Mouse (Mus musculus) kidney, postnatal 0 days (tissue): ENCODE data around the gene Rac3. TPM values are rescaled to one million over a fixed set of nuclear protein-coding genes. Genes with fewer than 3 reads are reported as not detected.
A peak's percentile ranks its signal among the peaks of the same experiment; 100 is the strongest.

Source experiments
- ATAC-seq: fragments of 200-750 bp; cut with Nextera tagmentation; replicated peaks from 2 replicates; pipeline ENCODE4 v1.8.0; 2017; ENCODE audit warnings: low read depth, moderate number of reproducible peaks, moderate TSS enrichment, moderate library complexity; ENCODE audit not compliant: low FRiP score
- DNase-seq: peaks from one replicate; pipeline ENCODE4 v3.0.0-alpha.2; 2016; ENCODE audit warnings: low spot score
- H3K27ac ChIP-seq: fragments of 300-500 bp; sonication (generic); 2 replicates; pipeline ENCODE4 v1.5.1; 2014; ENCODE audit warnings: mild to moderate bottlenecking
- H3K27me3 ChIP-seq: fragments of 300-500 bp; sonication (generic); 2 replicates; pipeline ENCODE4 v1.6.1; 2014; ENCODE audit warnings: low read length, mixed read lengths; ENCODE audit not compliant: insufficient read depth
- H3K36me3 ChIP-seq: fragments of 300-500 bp; sonication (generic); 2 replicates; pipeline ENCODE4 v1.6.1; 2014; ENCODE audit warnings: low read length, mixed read lengths; ENCODE audit not compliant: insufficient read depth
- H3K4me1 ChIP-seq: fragments of 300-500 bp; sonication (generic); replicated peaks from 2 replicates; pipeline ENCODE4 v1.6.1; 2014; ENCODE audit warnings: antibody characterized with exemption, low read length, mixed read lengths; ENCODE audit not compliant: insufficient read depth
- H3K4me2 ChIP-seq: fragments of 300-500 bp; sonication (generic); 2 replicates; pipeline ENCODE4 v1.6.1; 2014; ENCODE audit warnings: mild to moderate bottlenecking, low read length, moderate library complexity, mixed read lengths
- H3K4me3 ChIP-seq: fragments of 300-500 bp; sonication (generic); replicated peaks from 2 replicates; pipeline ENCODE4 v1.5.1; 2014; ENCODE audit warnings: low read depth, low read length
- H3K9ac ChIP-seq: fragments of 300-500 bp; sonication (generic); 2 replicates; pipeline ENCODE4 v1.6.1; 2014; ENCODE audit warnings: low read depth, low read length
- H3K9me3 ChIP-seq: fragments of 300-500 bp; sonication (generic); replicated peaks from 2 replicates; pipeline ENCODE4 v1.6.1; 2016; ENCODE audit warnings: low read length, inconsistent platforms, mixed read lengths
- CTCF ChIP-seq: IDR thresholded peaks from 2 replicates; pipeline ENCODE4 v1.5.1; 2016; ENCODE audit warnings: antibody characterized with exemption, low read depth, mild to moderate bottlenecking, moderate library complexity
- WGBS: fragments of 180-500 bp; shearing (Covaris S2); extraction: QIAGEN DNeasy Blood & Tissue Kit; methylation state at CpG from one replicate; pipeline ENCODE4 v1.1.7; 2014; 5-methylcytosine and 5-hydroxymethylcytosine counted together
- polyA plus RNA-seq: library from polyadenylated mRNA; unstranded; fragments of >200 nt; fragmentation: Nextera tagmentation; extraction: Ambion mirVana; gene quantifications from 2 replicates; pipeline ENCODE4 v1.2.1, GENCODE M21; 2015

The Rac3 gene
- polyA plus RNA-seq, 1 experiment from 2014 or later = 23.4 TPM

DNA sequence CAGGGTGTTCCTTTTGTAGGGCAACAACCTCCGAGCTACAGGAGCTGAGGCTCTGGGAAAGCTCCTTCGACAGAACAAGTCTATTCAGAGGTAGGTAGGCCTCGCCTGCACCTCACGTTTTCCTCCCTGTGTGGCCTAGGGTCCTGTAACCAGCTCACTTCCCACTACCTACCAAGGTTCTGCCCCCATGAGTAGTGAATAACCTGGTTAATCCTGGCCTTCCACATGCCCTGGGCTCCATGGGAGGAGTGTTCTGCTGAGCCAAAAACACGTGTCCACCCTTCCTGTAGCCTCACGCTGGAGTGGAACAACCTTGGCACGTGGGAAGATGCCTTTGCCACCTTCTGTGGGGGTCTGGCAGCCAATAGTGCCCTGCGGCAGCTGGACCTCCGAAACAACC, 6.1 kb upstream of the Rac3 start:
- WGBS = 87% methylated on average over 9 of the region's 9 CpGs
- H3K9me3 ChIP-seq = no peaks in the 10 kb centered on the region
- no peak overlapping the region for H3K9ac ChIP-seq
- ATAC-seq (no peak), DNase-seq (no peak)
- H3K36me3 ChIP-seq = 0 out of 2 replicates have a peak, but pooled peaks cover 13% of the 10 kb centered on the region
- peaks cover 15% of the 10 kb centered on the region; the same call in 1 of the 2 replicates for H3K4me1 ChIP-seq
- H3K4me3 ChIP-seq = no peak overlapping the region
- TF ChIP-seq CTCF = no peak
- no peak overlapping the region for H3K27ac ChIP-seq
- H3K4me2 ChIP-seq = no peak overlapping the region; the same call in 1 of the 2 replicates
- H3K27me3 ChIP-seq = no peaks in the 10 kb centered on the region

DNA sequence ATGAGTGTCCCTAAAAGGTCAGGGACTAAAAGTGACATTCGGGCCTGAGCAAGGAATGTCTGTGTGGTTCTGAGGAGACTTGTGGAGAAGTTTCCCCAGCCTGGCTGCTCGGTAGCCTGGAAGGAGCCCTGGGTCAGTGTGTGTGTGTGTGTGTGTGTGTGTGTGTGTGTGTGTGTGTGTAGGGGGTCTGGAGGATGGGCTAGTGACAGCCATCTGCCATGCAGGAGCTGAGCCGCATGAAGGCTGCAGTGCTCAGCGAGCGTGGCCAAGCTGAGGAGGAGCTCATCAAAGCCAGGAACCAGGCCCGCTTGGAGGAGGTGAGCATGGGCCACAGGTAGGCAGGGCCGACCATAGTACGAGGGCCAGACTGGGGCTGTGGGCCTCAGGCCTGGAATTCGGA, 2.0 kb upstream of the Rac3 start:
- Histone ChIP-seq H3K27ac (no peak overlapping the region), H3K4me3 (no peak overlapping the region), H3K9me3 (no peaks in the 10 kb centered on the region), H3K9ac (no peak overlapping the region), H3K4me1 (peaks cover 24% of the 10 kb centered on the region; the same call in 1 of the 2 replicates), H3K4me2 (no peak overlapping the region), H3K27me3 (no peaks in the 10 kb centered on the region), H3K36me3 (0 out of 2 replicates have a peak, but pooled peaks cover 8% of the 10 kb centered on the region)
- TF ChIP-seq CTCF = no peak
- 92% methylated on average over 9 of the region's 9 CpGs for WGBS
- DNase-seq (no peak), ATAC-seq (no peak)

DNA sequence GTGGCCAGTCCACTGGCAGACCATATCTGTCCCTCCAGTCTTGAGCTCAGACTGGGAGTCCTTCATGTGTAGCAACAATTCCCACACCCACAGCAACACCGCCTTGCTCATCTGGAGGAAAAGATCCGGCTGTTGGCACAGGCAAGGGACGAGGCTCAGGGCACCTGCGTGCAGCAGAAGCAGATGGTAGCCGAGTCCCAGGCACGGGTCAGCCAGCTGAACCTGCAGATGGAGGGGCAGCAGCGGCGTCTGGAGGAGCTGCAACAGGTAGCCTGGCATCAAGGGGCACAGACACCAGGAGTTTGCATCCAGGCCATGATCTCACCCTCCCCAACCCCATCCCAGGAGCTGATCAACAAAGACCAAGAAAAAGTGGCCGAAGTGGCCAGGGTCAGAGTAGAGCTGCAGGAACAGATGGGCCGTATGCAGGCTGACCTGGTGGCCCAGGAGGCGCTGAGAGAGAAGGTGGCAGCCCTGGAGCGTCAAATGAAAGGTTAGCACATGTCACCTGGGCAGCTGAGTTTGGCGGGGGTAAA, 1.4 kb upstream of the Rac3 start:
- Histone ChIP-seq H3K4me3 (no peak overlapping the region), H3K9ac (no peak overlapping the region), H3K9me3 (no peaks in the 10 kb centered on the region), H3K4me1 (peaks cover 18% of the 10 kb centered on the region; the same call in 1 of the 2 replicates), H3K36me3 (peaks cover 10% of the 10 kb centered on the region; the same call in 1 of the 2 replicates), H3K27me3 (no peaks in the 10 kb centered on the region), H3K4me2 (no peak overlapping the region), H3K27ac (no peak overlapping the region)
- ATAC-seq = no peak; the same call in 1 of the 2 replicates
- no peak for TF ChIP-seq CTCF
- 88% methylated on average over 12 of the region's 13 CpGs for WGBS
- no peak for DNase-seq

DNA sequence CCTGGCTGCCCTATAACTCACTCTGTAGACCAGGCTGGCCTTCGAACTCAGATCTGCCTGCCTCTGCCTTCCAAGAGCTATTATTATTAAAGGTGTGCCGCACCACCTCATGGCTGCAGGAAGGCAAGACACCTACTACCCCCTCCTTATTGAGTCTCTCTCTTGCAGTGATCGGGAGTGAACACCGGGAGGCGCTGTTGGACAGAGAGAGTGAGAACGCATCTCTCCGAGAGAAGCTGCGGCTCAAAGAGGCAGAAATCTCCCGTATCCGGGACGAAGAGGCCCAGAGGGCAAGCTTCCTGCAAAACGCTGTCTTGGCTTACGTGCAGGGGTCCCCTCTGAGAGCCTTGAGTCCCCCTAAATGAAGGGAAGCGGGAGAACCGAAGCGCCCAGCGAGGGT, 820 bp upstream of the Rac3 start:
- Histone ChIP-seq H3K27ac (no peak overlapping the region), H3K9ac (peak overlapping the region; percentile 76; the same call in 1 of the 2 replicates), H3K4me3 (peak overlapping the region; percentile 55), H3K4me2 (peak overlapping the region; percentile 99), H3K9me3 (no peaks in the 10 kb centered on the region), H3K36me3 (peaks cover 12% of the 10 kb centered on the region; the same call in 1 of the 2 replicates), H3K4me1 (peaks cover 18% of the 10 kb centered on the region; the same call in 1 of the 2 replicates), H3K27me3 (no peaks in the 10 kb centered on the region)
- peak; percentile 96 for TF ChIP-seq CTCF
- WGBS = 12% methylated on average over 17 of the region's 17 CpGs
- DNase-seq = peak; percentile 94
- ATAC-seq = no peak; the same call in 1 of the 2 replicates

DNA sequence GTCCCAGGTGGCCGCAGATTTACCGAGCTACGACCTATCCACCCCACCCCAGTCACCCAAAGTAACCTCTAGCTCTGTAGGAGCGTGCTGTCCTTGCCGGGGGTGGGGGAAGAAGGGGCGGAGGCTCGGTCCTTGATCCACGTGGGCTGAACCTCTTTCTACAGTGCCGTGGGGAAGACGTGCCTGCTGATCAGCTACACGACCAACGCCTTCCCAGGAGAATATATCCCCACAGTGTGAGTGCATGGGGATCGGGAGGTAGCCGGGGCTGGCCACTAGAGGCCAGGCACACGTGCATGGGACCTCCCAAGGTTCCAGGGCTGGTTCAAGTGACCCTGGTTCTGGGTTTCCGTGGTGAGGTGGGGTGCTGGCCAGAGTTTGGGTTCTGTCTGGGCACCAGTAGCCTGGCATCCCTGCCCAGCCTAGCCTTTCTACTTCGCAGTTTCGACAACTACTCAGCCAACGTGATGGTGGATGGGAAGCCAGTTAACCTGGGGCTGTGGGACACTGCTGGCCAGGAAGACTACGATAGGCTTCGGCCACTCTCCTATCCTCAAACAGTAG, 879 bp downstream of the Rac3 start:
- 0 out of 2 replicates have a peak, but pooled peaks have one; percentile 20 for TF ChIP-seq CTCF
- H3K27ac ChIP-seq = no peak overlapping the region
- peak overlapping the region; percentile 55 for H3K4me3 ChIP-seq
- H3K4me1 ChIP-seq = peaks cover 24% of the 10 kb centered on the region; the same call in 1 of the 2 replicates
- no peaks in the 10 kb centered on the region for H3K9me3 ChIP-seq
- no peak for ATAC-seq
- peak overlapping the region; percentile 99 for H3K4me2 ChIP-seq
- DNase-seq = no peak
- H3K36me3 ChIP-seq = peaks cover 9% of the 10 kb centered on the region; the same call in 1 of the 2 replicates
- H3K9ac ChIP-seq = peak overlapping the region; percentile 76
- 22% methylated on average over 21 of the region's 21 CpGs for WGBS
- no peaks in the 10 kb centered on the region for H3K27me3 ChIP-seq

DNA sequence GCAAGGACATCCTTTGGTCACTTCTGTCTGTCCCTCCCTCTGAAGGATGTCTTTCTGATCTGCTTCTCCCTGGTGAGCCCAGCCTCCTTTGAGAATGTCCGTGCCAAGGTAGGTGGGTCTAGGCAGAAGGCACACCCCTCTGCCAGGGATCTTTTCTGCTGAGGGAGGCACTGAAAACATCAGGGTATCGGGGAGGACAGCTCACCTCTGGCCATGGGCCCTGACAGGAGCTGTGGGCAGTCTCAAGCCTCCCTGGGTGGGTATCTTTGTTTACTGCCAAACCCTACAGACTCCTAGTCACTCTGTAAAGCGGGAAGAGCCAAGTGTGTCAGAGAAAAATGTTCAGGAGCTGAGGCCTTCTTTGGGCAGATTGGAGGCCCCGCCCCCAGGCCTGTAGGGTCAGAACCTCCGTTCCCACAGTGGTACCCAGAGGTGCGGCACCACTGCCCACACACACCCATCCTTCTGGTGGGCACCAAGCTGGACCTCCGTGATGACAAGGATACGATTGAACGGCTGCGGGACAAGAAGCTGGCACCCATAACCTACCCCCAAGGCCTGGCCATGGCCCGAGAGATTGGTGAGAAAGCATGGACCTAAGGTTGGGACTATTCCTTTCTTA, 1.6 kb downstream of the Rac3 start:
- no peak overlapping the region for H3K4me2 ChIP-seq
- no peak for DNase-seq

More for the DNA sequence above, 1.6 kb downstream of the Rac3 start:
- no peak overlapping the region for H3K27ac ChIP-seq
- H3K4me3 ChIP-seq = no peak overlapping the region
- H3K9me3 ChIP-seq = no peaks in the 10 kb centered on the region
- TF ChIP-seq CTCF = no peak
- no peak for ATAC-seq
- H3K4me1 ChIP-seq = peaks cover 24% of the 10 kb centered on the region; the same call in 1 of the 2 replicates
- H3K27me3 ChIP-seq = no peaks in the 10 kb centered on the region
- 84% methylated on average over 11 of the region's 11 CpGs for WGBS
- peaks cover 5% of the 10 kb centered on the region; the same call in 1 of the 2 replicates for H3K36me3 ChIP-seq
- no peak overlapping the region for H3K9ac ChIP-seq
